Mouse (Mus musculus) left cerebral cortex, postnatal 10 days (tissue): Measurements from ENCODE around the gene Ppp2r5c. TPM values are rescaled to one million over a fixed set of nuclear protein-coding genes. Genes with fewer than 3 reads are reported as not detected.

Experiments used
- DNase-seq, 2 experiments: peaks; one replicate each; pipeline ENCODE4 v3.0.0; 2021 to 2022; ENCODE audit warnings: low spot score in 2 of 2, mixed read lengths in 1 of 2; ENCODE audit errors: extremely low spot score in 1 of 2
- intact Hi-C: fragments of 180-260 bp; cut with DNase I; formaldehyde crosslinking; loops from one replicate; pipeline ENCODE4 v1.15.1; 2025
- total RNA-seq, 2 experiments: library from RNA; stranded (reverse); gene quantifications; 2 replicates each; pipeline ENCODE4 v1.2.3; 2021

Gene Ppp2r5c
- total RNA-seq, 2 experiments from 2014 or later, result 237 to 246 TPM

DNA sequence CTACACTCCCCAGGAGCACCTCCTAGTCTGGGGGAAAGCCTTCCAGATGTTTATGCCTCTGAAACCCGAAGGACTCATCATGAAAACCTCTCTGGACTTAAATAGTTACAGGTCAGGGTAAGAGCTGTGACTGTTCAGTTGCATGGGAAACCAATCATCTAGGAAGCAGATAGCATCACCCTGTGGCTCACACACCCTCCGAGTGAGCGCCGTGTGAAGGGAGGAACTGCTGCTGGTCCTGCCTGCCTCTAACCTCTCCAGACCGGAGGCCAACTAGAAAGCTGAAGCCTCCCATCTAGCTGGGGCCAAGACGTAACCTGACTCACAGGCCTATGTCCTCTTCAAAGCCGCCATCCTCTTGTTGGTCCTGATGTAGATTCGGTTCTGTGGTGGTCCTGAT is 53.2 kb downstream of the Ppp2r5c start:
- intact Hi-C loops, result no loop called here
- DNase-seq, result no peak

DNA sequence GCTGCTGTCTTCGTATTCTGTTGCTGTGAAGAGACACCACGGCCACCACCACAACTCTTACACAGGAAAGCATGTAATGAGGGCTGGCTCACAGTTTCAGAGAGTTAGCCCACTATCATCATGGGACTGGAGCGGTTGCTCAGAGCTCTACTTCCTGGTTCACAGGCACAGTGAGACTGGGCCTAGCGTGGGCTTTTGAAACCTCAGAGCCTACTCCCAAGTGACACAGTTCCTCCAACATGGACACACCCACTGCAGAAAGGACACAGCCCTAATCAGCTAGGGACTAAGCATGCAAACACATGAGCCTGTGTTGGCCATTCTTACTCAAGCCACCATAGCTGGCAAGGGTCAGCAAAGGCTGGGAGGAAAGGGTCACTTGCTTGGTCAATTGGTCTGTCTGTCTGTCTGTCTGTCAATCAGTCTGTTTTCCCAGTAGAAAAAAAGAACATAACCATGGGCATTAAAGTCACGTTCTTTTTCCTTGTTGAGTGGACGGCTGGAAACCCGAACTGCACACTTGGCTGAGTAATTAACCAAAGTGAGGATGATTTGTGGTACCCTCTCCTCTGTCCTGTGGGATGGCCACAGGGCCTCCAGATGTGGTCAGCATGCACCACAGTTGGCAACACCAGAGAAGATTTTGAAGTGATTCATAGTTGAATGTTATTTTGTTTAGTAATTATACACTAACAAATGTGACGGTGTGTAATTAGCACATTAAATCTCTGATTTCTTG is 56.7 kb downstream of the Ppp2r5c start:
- intact Hi-C loops, result no loop called here
- no peak for DNase-seq

DNA sequence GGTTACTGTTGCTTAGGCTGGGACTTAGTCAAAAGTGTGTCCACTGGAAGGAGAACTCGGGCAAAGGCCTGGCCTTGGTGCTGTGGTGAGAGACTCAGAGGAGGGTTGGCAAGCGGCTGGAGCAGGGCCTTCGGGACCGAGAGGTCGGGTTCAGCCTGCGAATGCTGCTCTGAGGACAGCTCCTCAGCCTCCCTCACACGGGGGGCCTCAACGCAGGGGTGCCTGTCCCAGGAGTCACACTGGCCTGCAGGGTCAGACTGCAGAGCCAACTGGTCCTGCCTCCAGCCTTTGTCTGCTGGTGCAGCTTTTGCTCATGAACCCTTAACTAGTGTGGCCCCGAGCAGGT is 57.2 kb downstream of the Ppp2r5c start:
- intact Hi-C loops, result no loop called here
- no peak for DNase-seq

DNA sequence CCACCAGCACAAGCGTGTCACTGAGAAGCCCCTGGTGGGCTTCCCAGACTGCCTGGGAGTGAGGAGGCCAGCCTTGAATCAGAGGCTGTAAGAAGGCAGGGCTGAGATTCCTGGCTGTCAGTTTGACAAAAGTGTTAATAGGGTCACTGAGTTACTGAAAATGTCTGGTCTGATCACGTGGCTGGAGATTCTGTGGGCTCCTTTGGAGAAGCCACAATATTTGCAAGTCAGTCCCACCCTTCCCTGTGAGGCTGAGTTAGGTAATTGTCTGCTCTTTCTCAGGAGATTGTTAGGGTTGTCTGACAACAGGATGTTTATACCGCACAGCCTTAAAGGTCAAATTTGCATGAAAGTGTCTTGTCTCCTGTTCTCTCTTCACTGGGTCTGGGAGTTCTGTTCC is 57.9 kb downstream of the Ppp2r5c start:
- DNase-seq, result no peak
- intact Hi-C loops, result no loop called here

DNA sequence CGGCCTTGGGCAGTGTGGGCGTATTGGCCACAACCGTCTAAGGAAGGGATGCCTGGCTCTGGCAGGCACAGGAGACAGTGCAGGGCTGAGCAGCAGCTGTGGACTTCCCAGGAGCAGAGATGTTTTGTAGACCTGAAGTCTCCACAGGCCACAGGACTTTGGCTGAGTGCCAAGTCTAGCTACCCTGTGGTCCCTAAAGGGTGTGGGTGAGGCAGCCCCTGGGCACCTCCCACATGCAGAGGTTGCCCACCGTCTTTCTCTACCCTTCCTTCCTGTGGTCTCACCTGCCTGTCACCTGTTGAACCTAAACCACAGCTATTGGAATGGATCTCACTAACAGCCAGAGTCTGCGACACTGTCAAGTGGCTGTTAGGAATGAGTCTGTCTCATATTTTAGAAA is 59.1 kb downstream of the Ppp2r5c start:
- DNase-seq, result no peak
- intact Hi-C loops, result no loop called here

DNA sequence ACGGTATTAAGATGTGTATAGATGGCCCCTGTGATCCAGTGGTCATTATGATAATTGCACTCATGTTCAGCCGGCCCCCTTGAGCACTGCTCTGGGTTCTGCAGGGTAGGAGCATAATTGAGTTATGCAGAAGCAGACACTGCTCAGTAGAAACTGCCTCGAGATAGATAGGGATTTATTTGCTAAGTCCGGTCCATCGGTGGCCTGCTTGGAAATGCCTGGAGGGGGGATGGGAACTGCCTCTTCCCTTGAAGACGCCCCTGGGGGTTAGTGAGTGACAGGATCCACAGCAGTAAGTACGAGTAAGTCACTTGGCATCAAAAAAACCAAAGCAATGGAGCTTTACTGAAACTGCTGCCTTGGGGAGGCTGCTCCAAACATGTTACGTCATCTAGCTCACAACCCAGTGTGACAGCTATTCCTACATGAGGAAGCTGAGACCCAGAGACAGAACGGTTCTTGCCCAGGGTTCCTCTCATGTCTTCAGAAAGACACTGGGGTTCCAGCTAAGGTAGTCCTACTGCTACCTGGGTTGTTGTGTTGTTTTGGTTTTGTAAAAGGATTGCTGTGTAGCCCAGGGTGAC is 60.9 kb downstream of the Ppp2r5c start:
- no peak for DNase-seq
- intact Hi-C loops, result no loop called here

DNA sequence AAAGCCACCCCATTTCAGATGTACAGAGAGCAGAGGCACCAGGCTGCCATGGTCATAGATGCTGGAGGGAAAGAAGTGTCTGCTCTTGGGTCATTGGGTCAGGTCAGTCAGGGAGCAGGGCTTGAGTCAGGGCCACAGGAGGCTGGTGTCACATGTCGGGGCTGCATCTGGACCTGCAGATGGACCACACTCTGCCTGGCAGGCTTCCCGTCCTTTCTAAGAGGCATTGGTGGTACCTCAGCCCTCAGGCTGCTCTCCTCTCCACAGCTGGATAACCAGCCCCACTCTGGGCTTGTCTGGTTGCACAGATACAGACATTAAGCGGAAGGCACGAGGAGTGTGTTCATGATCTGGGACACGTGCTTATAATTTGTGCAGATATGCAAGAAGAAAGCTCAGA is 61.8 kb downstream of the Ppp2r5c start:
- intact Hi-C loops, result no loop called here
- DNase-seq, result no peak

DNA sequence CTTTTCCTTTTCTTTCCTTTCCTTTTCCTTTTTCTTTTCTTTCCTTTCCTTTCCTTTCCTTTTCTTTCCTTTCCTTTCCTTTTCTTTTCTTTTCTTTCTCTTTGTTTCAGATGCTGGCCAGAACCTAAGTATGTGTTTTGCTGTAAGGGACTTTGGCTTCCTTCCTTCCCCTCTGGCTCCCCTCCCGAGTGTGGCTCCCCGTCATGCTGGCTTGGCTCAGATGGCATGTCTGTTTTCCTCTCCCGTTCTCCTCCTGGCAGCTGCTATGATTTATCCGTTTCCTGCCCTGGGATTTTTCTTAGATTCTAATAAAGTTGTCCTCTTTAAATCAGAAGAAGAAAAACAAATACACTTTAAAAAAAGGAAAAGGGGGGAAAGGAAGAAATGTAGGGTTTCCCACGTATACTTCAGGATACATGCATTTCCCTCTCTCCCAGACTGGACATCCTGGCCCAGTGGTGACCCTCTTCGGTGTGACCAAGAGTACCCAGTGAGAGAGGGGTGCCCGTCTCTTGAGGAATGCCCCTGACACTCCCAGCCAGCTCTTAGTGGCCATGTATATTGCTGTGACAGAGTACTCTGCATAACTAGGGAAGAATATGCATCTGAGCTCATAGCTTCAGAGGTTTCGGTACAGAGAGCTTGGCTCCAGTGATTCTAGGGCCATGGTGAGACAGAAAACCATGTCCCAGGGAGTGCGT is 63.4 kb downstream of the Ppp2r5c start:
- intact Hi-C loops, result no loop called here
- peak; percentile 59 to 77 for DNase-seq

DNA sequence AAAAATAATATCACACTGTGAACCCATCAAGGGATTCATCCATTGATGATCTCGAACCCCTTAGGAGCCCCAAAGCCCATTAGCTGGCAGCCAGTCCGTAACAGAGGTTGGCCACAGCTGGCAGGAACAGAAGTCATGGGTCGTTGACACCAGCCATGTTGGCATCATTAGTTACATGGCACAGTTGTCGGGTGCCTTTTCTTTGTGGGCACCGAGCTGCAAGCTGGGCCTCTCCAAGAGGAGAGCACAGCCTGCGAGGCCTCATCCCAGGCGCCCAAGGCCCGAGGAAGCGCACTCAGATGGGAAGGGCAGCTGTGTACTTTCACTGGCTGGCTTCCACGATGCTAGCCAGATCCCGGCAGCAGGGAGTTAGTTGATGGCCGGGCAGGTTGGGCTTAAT is 64.3 kb downstream of the Ppp2r5c start:
- intact Hi-C loops, result no loop called here
- DNase-seq, result no peak

DNA sequence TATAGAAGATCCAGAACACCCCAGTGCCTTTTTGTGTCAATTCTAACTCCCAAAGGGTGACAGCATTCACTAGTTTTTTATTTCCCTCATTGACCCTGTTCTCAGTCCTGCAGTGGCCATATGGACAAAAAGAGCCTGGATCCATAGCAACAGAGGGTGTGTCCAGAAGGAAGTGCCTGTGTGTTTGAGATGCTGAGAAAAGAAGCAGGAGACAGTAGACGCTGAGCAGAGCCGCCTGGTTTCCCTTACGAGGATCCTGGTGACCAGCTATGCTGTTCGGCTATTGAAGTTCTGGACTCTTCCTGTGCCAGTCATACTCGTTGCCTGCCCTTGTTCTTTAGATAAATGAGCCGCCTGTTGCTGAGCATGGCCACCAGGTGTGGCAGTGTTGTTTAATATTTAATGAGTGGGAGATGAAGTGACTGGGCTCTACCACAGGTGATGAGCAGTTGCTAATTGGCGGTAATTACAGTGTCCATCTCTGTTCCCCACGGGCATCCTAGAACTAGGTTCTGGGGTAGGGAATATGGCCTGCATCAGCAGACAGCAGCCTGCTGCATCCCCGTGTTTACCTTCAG is 65.0 kb downstream of the Ppp2r5c start:
- DNase-seq, result no peak
- intact Hi-C loops, result no loop called here

DNA sequence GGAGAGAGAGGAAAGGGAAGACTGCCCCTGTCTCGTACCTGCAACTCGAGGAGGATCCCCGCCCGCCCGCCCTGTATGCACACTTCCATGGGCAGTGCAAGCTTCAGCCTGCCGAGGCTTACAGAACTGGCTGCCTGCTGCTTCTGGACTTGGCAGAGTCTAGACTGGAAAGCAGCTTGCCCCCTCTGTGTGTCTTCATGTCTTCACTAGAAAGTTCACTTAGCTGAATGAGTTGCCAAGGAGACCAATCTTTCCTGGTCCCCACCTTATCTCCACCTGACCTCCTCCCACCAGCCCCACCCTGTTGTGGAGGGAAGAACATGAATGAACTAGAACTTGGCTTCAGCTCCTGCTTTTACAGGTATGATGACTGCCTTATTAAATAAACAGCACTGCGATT is 66.0 kb downstream of the Ppp2r5c start:
- intact Hi-C loops, result no loop called here
- DNase-seq, result no peak

DNA sequence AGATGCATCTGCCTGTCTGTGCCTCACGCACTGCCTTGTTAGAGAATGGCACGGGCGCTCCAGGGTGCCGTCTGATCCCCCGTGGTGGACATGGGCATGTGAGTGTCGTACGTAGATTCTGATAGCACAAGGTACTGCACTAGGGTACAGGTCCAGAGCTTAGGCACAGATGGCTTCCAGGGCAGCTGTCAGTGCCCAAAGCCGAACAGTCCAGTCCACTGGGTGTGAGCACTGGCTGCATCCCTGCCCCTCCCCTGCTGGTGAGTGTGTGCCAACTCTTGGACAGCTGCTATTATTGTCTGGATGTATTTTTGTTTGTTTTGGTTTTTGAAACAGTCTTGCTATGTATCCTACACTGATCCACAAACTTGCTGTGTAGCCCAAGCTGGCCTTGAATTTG is 68.8 kb downstream of the Ppp2r5c start:
- intact Hi-C loops, result no loop called here
- no peak for DNase-seq

DNA sequence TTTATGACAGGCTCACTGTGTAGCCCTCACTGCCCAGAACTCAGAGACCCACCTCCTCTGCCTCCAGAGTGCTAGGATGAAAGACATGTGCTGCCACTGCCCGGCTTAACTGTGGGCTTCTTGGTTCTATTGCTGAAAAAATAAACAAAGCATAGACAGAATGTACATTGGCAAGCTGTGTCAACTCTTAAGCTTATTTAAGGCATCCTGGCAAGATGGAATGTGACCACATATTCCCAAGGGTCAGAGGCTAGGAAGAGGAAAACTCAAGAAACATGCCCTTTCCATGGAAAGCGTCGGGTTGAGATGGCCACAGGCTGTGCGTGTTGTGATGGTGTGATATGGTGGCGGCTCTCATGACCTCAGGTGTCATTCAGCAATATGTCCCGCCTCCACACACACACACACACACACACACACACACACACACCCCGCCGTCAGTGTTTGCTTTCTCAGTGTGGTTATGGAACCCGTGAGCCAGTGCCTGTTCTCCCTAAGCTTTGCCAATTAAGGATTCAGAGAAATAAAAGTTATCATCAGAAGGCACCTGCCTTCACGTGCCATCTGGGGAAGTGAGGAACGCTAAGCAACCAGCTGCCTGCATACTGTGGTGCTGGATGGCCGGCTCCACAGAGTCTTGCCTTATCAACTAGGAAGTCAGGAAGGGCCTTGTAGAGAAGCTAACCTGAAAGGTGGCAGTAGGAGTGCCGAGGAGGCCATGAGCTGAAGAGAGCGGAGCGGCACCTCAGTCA is 73.5 kb downstream of the Ppp2r5c start:
- intact Hi-C loops, result no loop called here

DNA sequence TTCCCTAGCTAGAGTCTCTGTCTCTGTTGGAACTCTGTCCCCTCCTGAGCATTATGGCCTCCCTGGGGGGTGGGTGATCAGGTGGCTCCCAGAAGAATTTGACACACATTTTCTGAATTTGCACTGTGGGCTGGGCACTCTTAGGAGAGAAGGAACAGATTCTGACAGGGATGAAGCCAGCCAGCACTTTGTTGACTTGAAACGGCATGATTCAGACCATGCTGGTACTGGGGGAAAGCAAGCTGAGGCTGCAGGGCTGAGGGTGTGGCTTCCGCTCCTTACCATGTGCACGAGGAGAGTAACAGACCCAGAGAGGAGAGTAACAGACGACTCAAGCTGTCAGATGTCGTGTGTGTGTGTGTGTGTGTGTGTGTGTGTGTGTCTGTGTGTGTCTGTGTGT is 76.6 kb downstream of the Ppp2r5c start:
- no peak for DNase-seq
- intact Hi-C loops, result no loop called here

More for the DNA sequence above, 73.5 kb downstream of the Ppp2r5c start:
- DNase-seq, result no peak

DNA sequence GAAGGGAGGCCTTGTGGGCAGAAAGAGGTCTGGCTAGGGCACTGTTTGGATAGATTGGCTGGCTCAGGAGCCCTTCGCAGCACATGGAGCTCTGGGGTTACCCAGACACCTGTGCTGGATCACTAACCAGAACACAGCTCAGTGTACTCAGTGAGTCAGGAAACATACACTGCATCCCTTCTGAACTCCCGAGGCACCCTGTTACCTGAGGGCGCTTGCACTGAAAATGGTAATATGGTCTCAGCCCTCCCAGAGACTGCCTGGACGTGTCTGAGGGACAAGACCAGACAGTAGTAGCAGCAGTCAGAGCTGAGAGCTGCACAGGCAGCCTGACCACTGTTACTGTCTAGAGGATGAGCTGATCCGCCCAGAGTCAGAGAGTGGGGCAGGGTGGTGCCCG is 85.8 kb downstream of the Ppp2r5c start:
- no peak for DNase-seq
- intact Hi-C loops, result no loop called here

DNA sequence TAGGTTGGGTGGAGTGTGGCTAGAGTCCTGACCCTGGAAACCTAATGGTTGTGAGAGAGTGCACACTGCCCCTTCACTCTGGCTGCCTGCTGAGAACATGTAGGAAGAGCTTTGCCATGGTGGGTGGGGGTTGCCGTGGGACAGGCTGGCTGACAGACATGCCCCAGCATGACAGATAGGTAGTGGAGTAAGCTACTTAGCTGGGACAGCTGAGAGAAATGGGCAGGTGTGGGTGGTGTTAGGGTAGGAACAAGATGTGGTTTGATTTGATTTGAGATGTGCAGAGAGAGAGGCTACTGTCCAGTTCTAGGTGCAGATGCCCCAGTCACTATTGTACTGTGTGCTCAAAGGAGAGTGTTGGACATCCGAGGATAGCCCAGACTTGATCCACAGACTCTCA is 86.2 kb downstream of the Ppp2r5c start:
- no peak for DNase-seq
- intact Hi-C loops, result no loop called here

DNA sequence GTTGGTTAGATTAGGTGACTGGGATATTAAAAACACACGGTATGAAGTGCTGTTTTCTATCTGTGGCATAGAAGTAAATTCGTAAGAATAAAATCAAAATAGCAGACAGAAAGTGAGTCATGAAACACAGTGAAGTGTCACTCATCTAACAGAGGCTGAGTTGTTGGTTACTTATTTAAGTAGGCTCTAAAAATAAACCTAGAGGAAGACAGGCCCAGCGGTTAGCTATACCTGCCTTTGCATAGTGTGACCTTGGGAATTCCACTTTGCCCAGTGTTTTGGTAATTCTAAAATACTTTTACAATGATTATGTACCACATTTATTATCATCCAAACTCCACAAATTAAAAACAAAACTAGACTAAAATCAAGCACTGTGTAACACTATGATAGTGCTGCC is 86.9 kb downstream of the Ppp2r5c start:
- no peak for DNase-seq
- intact Hi-C loops, result no loop called here

DNA sequence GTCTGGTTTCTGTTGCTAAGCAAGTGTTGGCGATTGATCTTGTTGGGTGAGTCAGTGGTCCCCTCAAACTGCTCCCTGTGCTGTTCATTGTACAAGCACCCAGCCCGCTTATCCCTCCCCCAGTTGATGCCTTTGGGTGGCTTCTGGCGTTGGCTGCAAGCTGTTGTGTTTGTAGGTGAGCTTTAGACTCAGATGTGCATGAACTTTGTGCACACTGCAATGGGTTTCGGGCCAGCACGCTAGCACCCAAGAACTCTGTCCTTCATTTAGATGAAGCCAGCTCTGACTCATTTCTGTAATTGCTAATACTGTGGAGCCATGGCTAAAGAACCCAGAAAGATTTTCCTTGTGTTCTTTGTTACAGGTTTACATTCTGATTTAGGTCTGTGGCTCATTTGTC is 88.4 kb downstream of the Ppp2r5c start:
- intact Hi-C loops, result no loop called here
- no peak for DNase-seq

DNA sequence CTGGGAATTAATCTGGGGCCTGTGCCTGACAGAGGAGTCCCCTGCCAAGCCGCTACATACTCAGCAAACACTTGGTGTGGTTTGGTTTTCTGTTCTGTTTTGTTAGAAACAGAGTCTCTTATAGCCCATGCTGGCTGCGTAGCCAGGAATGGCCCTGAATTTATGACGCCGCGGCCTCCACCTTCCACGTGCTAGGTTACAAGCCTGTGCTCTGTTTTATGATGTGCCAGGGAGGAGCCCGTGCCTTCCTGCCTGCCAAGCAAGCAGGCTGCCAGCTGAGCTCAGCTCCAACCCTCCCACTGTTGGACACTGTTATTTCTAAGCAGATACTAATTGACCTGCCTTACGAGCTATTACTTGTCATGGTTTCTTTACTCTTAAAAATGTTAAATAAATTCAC is 90.8 kb downstream of the Ppp2r5c start:
- intact Hi-C loops, result no loop called here
- DNase-seq, result peak in 1 of 2 experiments; percentile 28
